Mouse (Mus musculus) heart, adult 2 months (tissue): ENCODE results near the gene Col24a1.

Experiments used
- CTCF ChIP-seq: fragments of 200-600 bp; IDR thresholded peaks from 2 replicates; pipeline ENCODE4 v1.8.1; 2022; ENCODE audit warnings: antibody characterized with exemption, mild to moderate bottlenecking, moderate library complexity
- EP300 ChIP-seq: fragments of 200-500 bp; IDR thresholded peaks from 2 replicates; pipeline ENCODE4 v1.6.1; 2011; ENCODE audit warnings: low read depth, low read length, control low read depth; ENCODE audit not compliant: insufficient read depth
- POLR2A ChIP-seq: fragments of 200-500 bp; IDR thresholded peaks from 2 replicates; pipeline ENCODE4 v1.6.1; 2011; ENCODE audit warnings: mild to moderate bottlenecking, low read depth, low read length, control low read depth; ENCODE audit not compliant: insufficient read depth

- TF ChIP-seq POLR2A (no peak), CTCF (no peak), EP300 (no peak)
These were observed 110.0 kb downstream of the Col24a1 start for GRCm38 (mm10) chr3:145402257-145402656.
